Mouse (Mus musculus) R1 (cell line): ENCODE results near the gene Gm2310.
A peak's percentile ranks its signal among the peaks of the same experiment; 100 is the strongest.
"Not testable (repeated sequence)": the region's sequence is repeated elsewhere in the genome, so short reads cannot be mapped to it uniquely, and the experiment has no call there.

ENCODE experiments used
- DNase-seq: peaks from one replicate; pipeline ENCODE4 v3.0.0-alpha.2; 2018; ENCODE audit warnings: low read depth, low spot score

The Gm2310 gene

GRCm38 (mm10) chr15:8519853-8520252 is at the start of gene Gm2310:
Gene Gm2310, minus strand, starts transcription at chr15:8519953.
- not testable (repeated sequence) for DNase-seq

- peak; percentile 90 for DNase-seq
Measured at GRCm38 (mm10) chr15:8568645-8569528, 49.1 kb upstream of the Gm2310 start.

GRCm38 (mm10) chr15:8568286-8568644 is 48.5 kb upstream of the Gm2310 start:
- DNase-seq = no peak

- DNase-seq = no peak
Measured at GRCm38 (mm10) chr15:8565416-8565815, 45.7 kb upstream of the Gm2310 start.

- no peak for DNase-seq
Measured at GRCm38 (mm10) chr15:8564331-8564730, 44.6 kb upstream of the Gm2310 start.

GRCm38 (mm10) chr15:8563423-8564194 is 43.9 kb upstream of the Gm2310 start:
- no peak for DNase-seq

- DNase-seq = no peak
Measured at GRCm38 (mm10) chr15:8562776-8563175, 43.0 kb upstream of the Gm2310 start.

GRCm38 (mm10) chr15:8531201-8531600 is 11.4 kb upstream of the Gm2310 start:
- DNase-seq = no peak

- DNase-seq = no peak
Measured at GRCm38 (mm10) chr15:8512957-8513356, 6.8 kb downstream of the Gm2310 start.

- no peak for DNase-seq
Measured at GRCm38 (mm10) chr15:8511861-8512260, 7.9 kb downstream of the Gm2310 start.

GRCm38 (mm10) chr15:8502431-8502830 is 17.3 kb downstream of the Gm2310 start:
- DNase-seq = no peak

GRCm38 (mm10) chr15:8485261-8485660 is 34.5 kb downstream of the Gm2310 start:
- DNase-seq = no peak

GRCm38 (mm10) chr15:8469006-8469575 is 50.7 kb downstream of the Gm2310 start:
- DNase-seq = peak; percentile 41
